Mouse (Mus musculus): ENCODE data around the gene Sh3d21.

The Sh3d21 gene

GRCm38 (mm10) chr4:126115411-126115810, 47.9 kb downstream of the Sh3d21 start:
- H3K27me3 ChIP-seq (ENCODE audit: control insufficient read depth, insufficient read depth, low read length, poor library complexity, severe bottlenecking) = no peaks in the 10 kb centered on the region
- DNase-seq (ENCODE audit: low read depth, low spot score) = no peak
- H3K36me3 ChIP-seq (ENCODE audit: control insufficient read depth, insufficient read depth, low read length, poor library complexity, severe bottlenecking) = no peaks in the 10 kb centered on the region

DNA sequence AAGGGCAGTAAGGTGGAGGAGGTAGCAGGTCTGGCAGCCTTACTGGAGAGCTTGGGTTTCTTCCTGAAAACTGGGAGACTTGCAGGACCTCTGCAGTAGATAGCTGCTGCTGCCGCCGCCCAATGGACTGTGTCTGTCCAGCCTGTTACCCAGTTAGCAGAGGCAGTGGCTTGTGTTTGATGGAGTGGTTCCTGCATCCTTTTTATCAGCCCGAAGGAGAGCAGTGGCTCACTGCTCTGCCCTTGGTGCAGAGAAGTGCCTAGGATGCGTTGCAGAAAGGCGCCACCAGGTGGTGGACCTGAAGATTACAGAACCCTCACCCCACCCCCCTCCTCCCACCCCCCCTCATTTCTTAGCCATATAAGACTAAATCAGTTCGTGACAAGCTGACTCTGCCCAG, 49.3 kb downstream of the Sh3d21 start:
- no peaks in the 10 kb centered on the region for H3K27me3 ChIP-seq (ENCODE audit: control insufficient read depth, insufficient read depth, low read length, poor library complexity, severe bottlenecking)
- H3K36me3 ChIP-seq (ENCODE audit: control insufficient read depth, insufficient read depth, low read length, poor library complexity, severe bottlenecking) = no peaks in the 10 kb centered on the region
- peak; percentile 82 for DNase-seq (ENCODE audit: low read depth, low spot score)

GRCm38 (mm10) chr4:126113243-126113642, 50.0 kb downstream of the Sh3d21 start:
- no peak for DNase-seq (ENCODE audit: low read depth, low spot score)

DNA sequence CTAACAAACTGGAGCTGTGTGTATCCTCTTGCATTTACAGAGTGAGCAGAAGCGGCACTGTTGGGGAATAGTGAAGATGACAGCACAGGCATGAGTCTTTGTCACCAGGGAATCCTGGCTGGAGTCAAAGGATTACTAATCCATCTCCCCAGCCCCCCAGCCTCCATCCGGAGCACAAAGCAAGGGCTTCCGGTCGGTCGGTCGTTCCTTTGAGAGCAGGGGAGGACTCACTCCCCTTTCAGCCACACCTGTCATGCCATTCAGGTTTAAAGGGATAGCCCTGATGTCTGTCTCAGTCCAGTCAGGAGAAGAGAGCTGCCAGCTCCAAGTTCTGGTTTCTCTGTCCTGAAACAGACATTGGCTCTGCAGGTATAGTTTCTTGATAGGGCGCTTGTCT, 52.1 kb downstream of the Sh3d21 start:
- no peaks in the 10 kb centered on the region for H3K27me3 ChIP-seq (ENCODE audit: control insufficient read depth, insufficient read depth, low read length, poor library complexity, severe bottlenecking)
- no peaks in the 10 kb centered on the region for H3K36me3 ChIP-seq (ENCODE audit: control insufficient read depth, insufficient read depth, low read length, poor library complexity, severe bottlenecking)
- DNase-seq (ENCODE audit: low read depth, low spot score) = no peak

More at GRCm38 (mm10) chr4:126113243-126113642, 50.0 kb downstream of the Sh3d21 start:
- Histone ChIP-seq H3K27me3 (ENCODE audit: control insufficient read depth, insufficient read depth, low read length, poor library complexity, severe bottlenecking) (no peaks in the 10 kb centered on the region), H3K36me3 (ENCODE audit: control insufficient read depth, insufficient read depth, low read length, poor library complexity, severe bottlenecking) (no peaks in the 10 kb centered on the region)

- peak; percentile 82 for DNase-seq (ENCODE audit: low read depth, low spot score)
Measured at GRCm38 (mm10) chr4:126110374-126111152, 52.7 kb downstream of the Sh3d21 start.

GRCm38 (mm10) chr4:126109613-126110373, 53.5 kb downstream of the Sh3d21 start:
- Histone ChIP-seq H3K36me3 (ENCODE audit: control insufficient read depth, insufficient read depth, low read length, poor library complexity, severe bottlenecking) (no peaks in the 10 kb centered on the region), H3K27me3 (ENCODE audit: control insufficient read depth, insufficient read depth, low read length, poor library complexity, severe bottlenecking) (no peaks in the 10 kb centered on the region)
- peak; percentile 18 for DNase-seq (ENCODE audit: low read depth, low spot score)

More at GRCm38 (mm10) chr4:126110374-126111152, 52.7 kb downstream of the Sh3d21 start:
- Histone ChIP-seq H3K27me3 (ENCODE audit: control insufficient read depth, insufficient read depth, low read length, poor library complexity, severe bottlenecking) (no peaks in the 10 kb centered on the region), H3K36me3 (ENCODE audit: control insufficient read depth, insufficient read depth, low read length, poor library complexity, severe bottlenecking) (no peaks in the 10 kb centered on the region)

GRCm38 (mm10) chr4:126108061-126108740, 55.1 kb downstream of the Sh3d21 start:
- Histone ChIP-seq H3K27me3 (ENCODE audit: control insufficient read depth, insufficient read depth, low read length, poor library complexity, severe bottlenecking) (no peaks in the 10 kb centered on the region), H3K36me3 (ENCODE audit: control insufficient read depth, insufficient read depth, low read length, poor library complexity, severe bottlenecking) (no peaks in the 10 kb centered on the region)
- DNase-seq (ENCODE audit: low read depth, low spot score) = no peak

DNA sequence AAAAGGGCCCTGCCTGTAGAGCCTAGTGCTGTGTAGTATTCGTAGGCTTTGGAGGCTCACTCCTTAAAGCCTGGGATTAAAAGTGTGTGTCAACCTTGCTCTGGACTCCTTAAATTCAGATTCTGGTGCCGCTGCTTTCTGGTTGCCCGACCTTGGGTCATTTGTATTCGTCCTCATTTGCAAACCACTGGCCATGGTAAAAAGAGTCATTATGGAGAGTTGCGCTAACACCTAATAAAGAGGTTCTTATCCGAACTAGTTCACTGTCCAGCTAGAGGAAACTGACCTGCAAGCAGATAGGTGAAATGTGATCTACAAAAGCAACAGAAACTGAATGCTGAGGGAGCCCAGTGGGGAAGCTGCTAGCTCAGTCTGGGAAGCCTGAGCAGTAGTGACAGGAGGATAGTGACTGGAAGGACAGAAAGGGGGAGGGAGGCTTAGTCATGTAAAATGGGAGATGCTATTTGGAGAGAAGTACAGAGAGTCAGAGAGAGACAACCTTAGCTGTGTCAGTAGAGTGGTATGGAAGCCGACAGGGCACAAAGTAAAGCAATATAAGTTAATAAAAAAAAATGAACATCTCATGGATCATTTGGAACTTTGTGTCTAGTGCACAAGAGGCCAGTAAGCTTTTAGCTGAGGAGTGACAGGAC, 58.0 kb downstream of the Sh3d21 start:
- H3K36me3 ChIP-seq (ENCODE audit: control insufficient read depth, insufficient read depth, low read length, poor library complexity, severe bottlenecking) = no peaks in the 10 kb centered on the region
- no peak for DNase-seq (ENCODE audit: low read depth, low spot score)
- no peaks in the 10 kb centered on the region for H3K27me3 ChIP-seq (ENCODE audit: control insufficient read depth, insufficient read depth, low read length, poor library complexity, severe bottlenecking)

DNA sequence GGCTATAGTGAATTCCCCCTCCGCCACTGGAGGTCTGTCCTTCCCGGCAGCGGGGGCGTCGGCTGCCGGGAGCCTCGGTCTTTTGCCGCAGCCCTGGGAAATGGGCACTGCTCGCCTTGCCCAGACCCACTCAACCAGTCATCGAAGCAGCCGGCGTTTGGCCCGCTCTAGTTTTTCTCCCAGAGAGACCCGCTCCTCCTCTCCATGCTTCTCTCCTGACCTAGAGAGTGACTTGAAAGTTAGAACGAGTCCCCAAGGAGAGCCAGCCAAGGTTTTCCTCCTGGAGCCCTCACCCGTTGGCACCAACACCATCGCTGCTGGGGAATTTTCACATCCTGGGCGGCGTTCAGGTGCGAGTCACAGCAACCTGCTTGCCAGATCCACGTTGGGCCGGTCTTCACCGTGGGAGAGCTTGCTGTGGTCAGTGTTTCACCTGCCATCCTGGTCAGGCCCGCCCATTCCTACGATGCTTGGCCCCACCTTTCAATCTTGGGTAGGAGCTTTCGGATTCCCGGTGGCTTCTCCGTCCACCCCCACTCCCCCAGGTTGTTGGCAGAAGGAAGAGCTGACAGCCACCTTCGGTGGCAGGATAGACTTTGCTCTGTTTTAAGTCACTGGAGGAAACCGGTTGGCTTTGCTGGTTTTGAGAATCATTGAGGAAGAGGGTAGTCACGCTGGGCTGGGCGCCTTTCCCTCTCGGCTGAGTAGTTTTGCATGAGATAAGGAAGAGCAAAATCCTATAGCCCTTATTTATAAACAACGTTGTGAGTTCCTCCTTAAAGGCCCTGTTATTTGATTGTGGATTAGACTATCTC, 58.8 kb downstream of the Sh3d21 start:
- Histone ChIP-seq H3K36me3 (ENCODE audit: control insufficient read depth, insufficient read depth, low read length, poor library complexity, severe bottlenecking) (no peaks in the 10 kb centered on the region), H3K27me3 (ENCODE audit: control insufficient read depth, insufficient read depth, low read length, poor library complexity, severe bottlenecking) (no peaks in the 10 kb centered on the region)
- DNase-seq (ENCODE audit: low read depth, low spot score) = peak; percentile 71

GRCm38 (mm10) chr4:126103590-126104068, 59.7 kb downstream of the Sh3d21 start, which contains the start of gene Stk40:
TSS of gene Stk40 (plus strand) at chr4:126103957.
- no peaks in the 10 kb centered on the region for H3K36me3 ChIP-seq (ENCODE audit: control insufficient read depth, insufficient read depth, low read length, poor library complexity, severe bottlenecking)
- DNase-seq (ENCODE audit: low read depth, low spot score) = peak; percentile 99
- no peaks in the 10 kb centered on the region for H3K27me3 ChIP-seq (ENCODE audit: control insufficient read depth, insufficient read depth, low read length, poor library complexity, severe bottlenecking)

DNA sequence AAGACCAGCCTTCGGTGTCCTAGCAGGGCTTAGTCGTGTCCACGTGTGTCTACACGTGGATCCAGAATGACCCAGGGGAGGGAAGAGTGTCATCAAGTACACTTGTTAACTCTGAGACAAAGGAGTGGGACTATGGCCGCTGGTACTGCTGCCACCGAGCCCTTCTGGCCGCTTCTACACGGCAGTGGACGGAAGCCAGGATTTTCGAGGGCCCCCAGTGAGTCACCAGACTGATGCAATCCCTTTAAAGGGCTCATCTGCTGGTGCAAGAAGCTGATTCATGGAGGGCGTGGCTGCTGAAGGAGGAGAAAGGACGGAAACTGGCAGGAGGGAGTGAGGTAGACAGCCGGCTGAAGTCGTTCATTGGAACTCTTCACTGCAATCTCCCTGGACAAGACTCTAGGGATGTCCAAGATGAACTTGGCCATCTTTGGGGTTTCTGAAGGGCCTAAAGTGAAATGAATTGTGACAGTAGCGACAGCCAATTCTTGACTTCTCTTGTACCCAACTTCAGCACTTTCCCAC, 60.2 kb downstream of the Sh3d21 start:
- Histone ChIP-seq H3K27me3 (ENCODE audit: control insufficient read depth, insufficient read depth, low read length, poor library complexity, severe bottlenecking) (no peaks in the 10 kb centered on the region), H3K36me3 (ENCODE audit: control insufficient read depth, insufficient read depth, low read length, poor library complexity, severe bottlenecking) (no peaks in the 10 kb centered on the region)
- DNase-seq (ENCODE audit: low read depth, low spot score) = peak; percentile 50

- Histone ChIP-seq H3K36me3 (ENCODE audit: control insufficient read depth, insufficient read depth, low read length, poor library complexity, severe bottlenecking) (no peaks in the 10 kb centered on the region), H3K27me3 (ENCODE audit: control insufficient read depth, insufficient read depth, low read length, poor library complexity, severe bottlenecking) (no peaks in the 10 kb centered on the region)
- no peak for DNase-seq (ENCODE audit: low read depth, low spot score)
Measured at GRCm38 (mm10) chr4:126102061-126102841, 61.0 kb downstream of the Sh3d21 start.

- H3K27me3 ChIP-seq (ENCODE audit: control insufficient read depth, insufficient read depth, low read length, poor library complexity, severe bottlenecking) = no peaks in the 10 kb centered on the region
- no peak for DNase-seq (ENCODE audit: low read depth, low spot score)
- H3K36me3 ChIP-seq (ENCODE audit: control insufficient read depth, insufficient read depth, low read length, poor library complexity, severe bottlenecking) = no peaks in the 10 kb centered on the region
Measured at GRCm38 (mm10) chr4:126100764-126101163, 62.5 kb downstream of the Sh3d21 start.

Measured in splenic B cell, adult 2 months (primary cell).